Mouse (Mus musculus) testis, postnatal 10 days (tissue): ENCODE measurements around the gene Gm20388.

Experiments used
- DNase-seq: peaks from one replicate; pipeline ENCODE4 v3.0.0; 2021; ENCODE audit warnings: low spot score

Gm20388 gene

GRCm38 (mm10) chr8:121023003-121023402 is 1112.4 kb downstream of the Gm20388 start:
- DNase-seq, result no peak

GRCm38 (mm10) chr8:121023736-121024135 is 1113.1 kb downstream of the Gm20388 start:
- no peak for DNase-seq

- DNase-seq, result no peak
Measured at GRCm38 (mm10) chr8:121025486-121025885, 1114.8 kb downstream of the Gm20388 start.

GRCm38 (mm10) chr8:121027787-121028186 is 1117.1 kb downstream of the Gm20388 start:
- peak; percentile 56 for DNase-seq

- no peak for DNase-seq
Measured at GRCm38 (mm10) chr8:121029076-121029475, 1118.4 kb downstream of the Gm20388 start.

GRCm38 (mm10) chr8:121030496-121031040 is 1119.9 kb downstream of the Gm20388 start:
- DNase-seq, result no peak

GRCm38 (mm10) chr8:121033299-121034013 is 1122.8 kb downstream of the Gm20388 start:
- peak; percentile 53 for DNase-seq

- no peak for DNase-seq
Measured at GRCm38 (mm10) chr8:121035611-121036010, 1125.0 kb downstream of the Gm20388 start.

- DNase-seq, result no peak
Measured at GRCm38 (mm10) chr8:121043719-121044440, 1133.2 kb downstream of the Gm20388 start.

- DNase-seq, result no peak
Measured at GRCm38 (mm10) chr8:121047441-121047840, 1136.8 kb downstream of the Gm20388 start.

GRCm38 (mm10) chr8:121058081-121058480 is 1147.4 kb downstream of the Gm20388 start:
- DNase-seq, result no peak

- DNase-seq, result no peak
Measured at GRCm38 (mm10) chr8:121059098-121059497, 1148.5 kb downstream of the Gm20388 start.

GRCm38 (mm10) chr8:121062521-121062920 is 1151.9 kb downstream of the Gm20388 start:
- DNase-seq, result no peak

- DNase-seq, result no peak
Measured at GRCm38 (mm10) chr8:121063649-121064048, 1153.0 kb downstream of the Gm20388 start.

GRCm38 (mm10) chr8:121071454-121071853 is 1160.8 kb downstream of the Gm20388 start:
- DNase-seq, result no peak

- DNase-seq, result no peak
Measured at GRCm38 (mm10) chr8:121072406-121073130, 1161.9 kb downstream of the Gm20388 start.

GRCm38 (mm10) chr8:121073174-121074107 is 1162.8 kb downstream of the Gm20388 start:
- DNase-seq, result no peak

- DNase-seq, result no peak
Measured at GRCm38 (mm10) chr8:121074108-121074847, 1163.6 kb downstream of the Gm20388 start.

- no peak for DNase-seq
Measured at GRCm38 (mm10) chr8:121074848-121075145, 1164.2 kb downstream of the Gm20388 start.

- DNase-seq, result no peak
Measured at GRCm38 (mm10) chr8:121075936-121076335, 1165.3 kb downstream of the Gm20388 start.

- DNase-seq, result no peak
Measured at GRCm38 (mm10) chr8:121076555-121076954, 1165.9 kb downstream of the Gm20388 start.
